Mouse (Mus musculus) kidney, postnatal 10 days (tissue): ENCODE data around the gene Haus8.
"Not testable (repeated sequence)": the region's sequence is repeated elsewhere in the genome, so short reads cannot be mapped to it uniquely, and the experiment has no call there.

Experiments used
- DNase-seq: peaks from one replicate; pipeline ENCODE4 v3.0.0; 2021; ENCODE audit warnings: mixed read lengths

The Haus8 gene

GRCm38 (mm10) chr8:71282621-71283020 is 9.9 kb upstream of the Haus8 start:
- DNase-seq = no peak

GRCm38 (mm10) chr8:71281731-71282130 is 9.0 kb upstream of the Haus8 start:
- not testable (repeated sequence) for DNase-seq

- DNase-seq = not testable (repeated sequence)
These were observed 6.7 kb upstream of the Haus8 start for GRCm38 (mm10) chr8:71279409-71279808.

- DNase-seq = no peak
These were observed 3.4 kb upstream of the Haus8 start for GRCm38 (mm10) chr8:71276166-71276565.

GRCm38 (mm10) chr8:71274478-71274877 is 1.7 kb upstream of the Haus8 start:
- DNase-seq = no peak

- peak; percentile 75 for DNase-seq
These were observed 397 bp upstream of the Haus8 start for GRCm38 (mm10) chr8:71273151-71273510.

GRCm38 (mm10) chr8:71271630-71272029 is 1.1 kb downstream of the Haus8 start:
- DNase-seq = no peak

- DNase-seq = not testable (repeated sequence)
These were observed 4.4 kb downstream of the Haus8 start for GRCm38 (mm10) chr8:71268286-71268685.

- no peak for DNase-seq
These were observed 5.0 kb downstream of the Haus8 start for GRCm38 (mm10) chr8:71267690-71268089.

GRCm38 (mm10) chr8:71261234-71261633 is 11.5 kb downstream of the Haus8 start:
- DNase-seq = peak; percentile 47

- no peak for DNase-seq
These were observed 16.0 kb downstream of the Haus8 start for GRCm38 (mm10) chr8:71256545-71257232.

- no peak for DNase-seq
These were observed 24.5 kb downstream of the Haus8 start for GRCm38 (mm10) chr8:71248203-71248602.

GRCm38 (mm10) chr8:71242757-71243156 is 30.0 kb downstream of the Haus8 start:
- no peak for DNase-seq

- DNase-seq = peak; percentile 23
These were observed 48.2 kb downstream of the Haus8 start for GRCm38 (mm10) chr8:71224560-71224959.

GRCm38 (mm10) chr8:71214266-71214665 is 58.5 kb downstream of the Haus8 start:
- DNase-seq = not testable (repeated sequence)

- DNase-seq = peak; percentile 10
These were observed 67.2 kb downstream of the Haus8 start for GRCm38 (mm10) chr8:71205541-71205967.
